Mouse (Mus musculus) stomach, embryonic 16.5 days (tissue): Measurements from ENCODE around the gene Pla2g12a. TPM values are rescaled to one million over a fixed set of nuclear protein-coding genes. Genes with fewer than 3 reads are reported as not detected.
A peak's percentile ranks its signal among the peaks of the same experiment; 100 is the strongest.

ENCODE experiments used
- ATAC-seq: fragments of 200-750 bp; cut with Nextera tagmentation; 2 replicates; pipeline ENCODE4 v1.8.0; 2017; ENCODE audit warnings: moderate number of reproducible peaks, moderate TSS enrichment; ENCODE audit not compliant: insufficient read depth, low FRiP score
- H3K27ac ChIP-seq: fragments of 300-500 bp; sonication (generic); 2 replicates; pipeline ENCODE4 v1.5.1; 2014; ENCODE audit warnings: low read length
- H3K27me3 ChIP-seq: fragments of 300-500 bp; sonication (generic); 2 replicates; pipeline ENCODE4 v1.6.1; 2014; ENCODE audit warnings: low read length, control low read depth, mixed read lengths; ENCODE audit not compliant: control insufficient read depth, insufficient read depth
- H3K36me3 ChIP-seq: fragments of 300-500 bp; sonication (generic); 2 replicates; pipeline ENCODE4 v1.6.1; 2014; ENCODE audit warnings: low read length; ENCODE audit not compliant: control insufficient read depth, insufficient read depth
- H3K4me1 ChIP-seq: fragments of 300-500 bp; sonication (generic); 2 replicates; pipeline ENCODE4 v1.6.1; 2014; ENCODE audit warnings: low read length, control low read depth, mixed read lengths; ENCODE audit not compliant: control insufficient read depth, insufficient read depth
- H3K4me2 ChIP-seq: fragments of 300-500 bp; sonication (generic); 2 replicates; pipeline ENCODE4 v1.6.1; 2014; ENCODE audit warnings: low read depth, low read length, mixed read lengths
- H3K4me3 ChIP-seq: fragments of 300-500 bp; sonication (generic); replicated peaks from 2 replicates; pipeline ENCODE4 v1.5.1; 2014; ENCODE audit warnings: mild to moderate bottlenecking, low read length
- H3K9ac ChIP-seq: fragments of 300-500 bp; sonication (generic); 2 replicates; pipeline ENCODE4 v1.6.1; 2014; ENCODE audit warnings: low read length
- H3K9me3 ChIP-seq: fragments of 300-500 bp; sonication (generic); replicated peaks from 2 replicates; pipeline ENCODE4 v1.6.1; 2016; ENCODE audit warnings: low read length, control low read depth; ENCODE audit not compliant: control insufficient read depth
- WGBS: fragments of 180-500 bp; shearing (Covaris S2); extraction: QIAGEN DNeasy Blood & Tissue Kit; methylation state at CpG from one replicate; pipeline ENCODE4 v1.1.7; 2014; 5-methylcytosine and 5-hydroxymethylcytosine counted together
- polyA plus RNA-seq: library from polyadenylated mRNA; unstranded; fragments of >200 nt; fragmentation: Nextera tagmentation; extraction: Ambion mirVana; gene quantifications from 2 replicates; pipeline ENCODE4 v1.2.1, GENCODE M21; 2015

Pla2g12a gene
- polyA plus RNA-seq, 1 experiment from 2014 or later, result 56.0 TPM

GRCm38 (mm10) chr3:129846846-129847245 is 31.6 kb upstream of the Pla2g12a start:
- H3K36me3 ChIP-seq, result no peaks in the 10 kb centered on the region
- no peak overlapping the region for H3K4me2 ChIP-seq
- H3K9ac ChIP-seq, result no peak overlapping the region
- no peaks in the 10 kb centered on the region for H3K27me3 ChIP-seq
- no peaks in the 10 kb centered on the region for H3K4me1 ChIP-seq
- no peak overlapping the region for H3K27ac ChIP-seq
- 77% methylated on average over 7 of the region's 7 CpGs for WGBS
- no peak for ATAC-seq
- H3K4me3 ChIP-seq, result no peak overlapping the region
- no peaks in the 10 kb centered on the region for H3K9me3 ChIP-seq

GRCm38 (mm10) chr3:129862592-129862991 is 15.8 kb upstream of the Pla2g12a start:
- Histone ChIP-seq H3K9me3 (no peaks in the 10 kb centered on the region), H3K9ac (no peak overlapping the region), H3K36me3 (no peaks in the 10 kb centered on the region), H3K27ac (no peak overlapping the region), H3K4me3 (no peak overlapping the region), H3K27me3 (no peaks in the 10 kb centered on the region), H3K4me1 (no peaks in the 10 kb centered on the region), H3K4me2 (no peak overlapping the region)
- no peak for ATAC-seq
- 72% methylated on average over 2 of the region's 2 CpGs for WGBS

DNA sequence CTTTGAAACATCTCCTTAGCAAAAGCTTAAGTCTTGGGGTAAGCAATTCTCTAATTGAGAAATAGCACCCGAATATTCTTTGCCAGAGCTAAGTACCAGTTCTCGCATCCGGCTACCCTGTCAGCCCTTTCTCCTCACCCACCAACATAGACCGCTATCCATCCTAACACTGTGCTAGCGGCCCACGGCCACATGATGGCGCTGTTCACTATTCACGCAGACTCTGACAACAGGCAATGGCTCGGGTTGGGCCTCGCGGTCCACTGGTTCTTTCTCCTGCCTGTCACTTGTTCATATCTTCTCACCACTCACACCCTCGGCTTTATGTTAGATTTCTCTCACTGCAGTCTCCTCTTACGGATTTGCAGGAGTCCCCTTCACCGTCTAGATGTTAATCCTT is 14.7 kb upstream of the Pla2g12a start:
- 40% methylated on average over 14 of the region's 14 CpGs for WGBS
- Histone ChIP-seq H3K4me3 (no peak overlapping the region), H3K36me3 (no peaks in the 10 kb centered on the region), H3K9ac (no peak overlapping the region), H3K4me2 (no peak overlapping the region), H3K4me1 (no peaks in the 10 kb centered on the region), H3K27me3 (no peaks in the 10 kb centered on the region), H3K27ac (no peak overlapping the region), H3K9me3 (no peaks in the 10 kb centered on the region)
- ATAC-seq, result no peak

DNA sequence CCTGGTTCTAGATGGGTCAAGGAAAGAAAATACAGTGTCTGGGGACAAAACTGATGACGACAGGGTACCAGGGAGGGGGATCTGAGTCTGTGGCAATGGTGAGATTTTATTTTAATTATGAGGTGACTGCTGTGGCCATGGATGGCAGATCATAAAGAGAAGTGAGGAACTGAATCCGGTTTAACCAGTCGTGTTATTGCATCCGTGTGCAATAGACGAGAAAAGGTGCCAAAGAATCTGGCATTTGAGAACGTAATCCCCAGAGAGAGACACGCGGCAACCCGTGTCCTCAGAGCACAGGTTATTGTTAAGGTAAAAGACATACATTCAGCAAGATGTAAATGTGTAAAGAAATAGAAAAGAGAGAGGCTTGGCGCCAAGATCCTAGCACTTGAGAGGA is 1.1 kb upstream of the Pla2g12a start:
- H3K4me2 ChIP-seq, result no peak overlapping the region
- no peak overlapping the region for H3K4me3 ChIP-seq
- peak overlapping the region; percentile 44 for H3K27ac ChIP-seq
- H3K36me3 ChIP-seq, result no peaks in the 10 kb centered on the region
- H3K27me3 ChIP-seq, result 0 out of 2 replicates have a peak, but pooled peaks cover 4% of the 10 kb centered on the region
- H3K9me3 ChIP-seq, result no peaks in the 10 kb centered on the region
- 80% methylated on average over 10 of the region's 10 CpGs for WGBS
- H3K4me1 ChIP-seq, result no peaks in the 10 kb centered on the region; the same call in 1 of the 2 replicates
- no peak overlapping the region for H3K9ac ChIP-seq
- no peak for ATAC-seq

DNA sequence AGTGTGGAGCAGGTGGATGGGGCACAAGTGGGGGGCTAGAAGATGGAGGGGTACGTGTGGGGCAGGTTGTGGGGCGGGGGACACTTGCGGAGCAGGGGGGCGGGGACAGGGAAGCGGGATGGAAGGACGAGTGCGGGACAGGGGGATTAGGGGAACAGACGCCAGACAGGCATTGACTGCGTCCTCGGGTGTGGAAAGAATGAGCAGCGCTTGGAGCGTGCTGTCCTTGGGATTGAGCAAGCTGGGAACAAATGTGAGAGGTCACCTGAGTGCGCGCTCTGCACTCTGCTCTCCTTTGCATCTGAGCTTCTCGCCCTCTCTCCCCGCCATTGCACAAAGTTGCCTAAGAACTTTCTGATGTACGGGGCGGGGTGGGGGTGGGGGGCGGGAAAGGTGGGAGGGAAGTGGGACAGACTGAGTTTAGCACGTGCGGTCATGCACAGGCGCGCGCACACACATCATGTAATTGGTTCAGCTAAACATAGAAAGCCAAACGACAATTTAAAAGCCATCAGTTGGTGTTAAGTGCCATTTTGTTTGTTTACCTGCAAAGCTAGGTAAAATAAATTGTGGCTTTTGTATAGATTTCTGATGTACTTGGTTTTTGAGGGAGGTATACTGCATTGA is 838 bp downstream of the Pla2g12a start:
- H3K4me1 ChIP-seq, result no peaks in the 10 kb centered on the region; the same call in 1 of the 2 replicates
- H3K4me2 ChIP-seq, result peak overlapping the region; percentile 94
- H3K27ac ChIP-seq, result peak overlapping the region; percentile 75
- peak; percentile 77 for ATAC-seq
- H3K9me3 ChIP-seq, result no peaks in the 10 kb centered on the region
- peak overlapping the region; percentile 68 for H3K4me3 ChIP-seq
- WGBS, result 1% methylated on average over 23 of the region's 25 CpGs
- peak overlapping the region; percentile 90 for H3K9ac ChIP-seq
- H3K27me3 ChIP-seq, result 0 out of 2 replicates have a peak, but pooled peaks cover 4% of the 10 kb centered on the region
- no peaks in the 10 kb centered on the region for H3K36me3 ChIP-seq

- Histone ChIP-seq H3K36me3 (no peaks in the 10 kb centered on the region), H3K9ac (no peak overlapping the region), H3K27me3 (0 out of 2 replicates have a peak, but pooled peaks cover 4% of the 10 kb centered on the region), H3K4me3 (peak overlapping the region; percentile 68), H3K9me3 (no peaks in the 10 kb centered on the region), H3K4me1 (no peaks in the 10 kb centered on the region; the same call in 1 of the 2 replicates), H3K4me2 (peak overlapping the region; percentile 94), H3K27ac (no peak overlapping the region)
- no peak for ATAC-seq
- 70% methylated on average over 2 of the region's 2 CpGs for WGBS
These were observed 1.5 kb downstream of the Pla2g12a start for GRCm38 (mm10) chr3:129879913-129880312.

- 68% methylated on average over 8 of the region's 8 CpGs for WGBS
- 0 out of 2 replicates have a peak, but pooled peaks cover 4% of the 10 kb centered on the region for H3K27me3 ChIP-seq
- no peaks in the 10 kb centered on the region; the same call in 1 of the 2 replicates for H3K4me1 ChIP-seq
- H3K36me3 ChIP-seq, result no peaks in the 10 kb centered on the region
- no peak overlapping the region for H3K9ac ChIP-seq
- no peak overlapping the region for H3K4me2 ChIP-seq
- no peak overlapping the region for H3K4me3 ChIP-seq
- no peaks in the 10 kb centered on the region for H3K9me3 ChIP-seq
- ATAC-seq, result no peak
- no peak overlapping the region for H3K27ac ChIP-seq
These were observed 2.7 kb downstream of the Pla2g12a start for GRCm38 (mm10) chr3:129880925-129881593.

DNA sequence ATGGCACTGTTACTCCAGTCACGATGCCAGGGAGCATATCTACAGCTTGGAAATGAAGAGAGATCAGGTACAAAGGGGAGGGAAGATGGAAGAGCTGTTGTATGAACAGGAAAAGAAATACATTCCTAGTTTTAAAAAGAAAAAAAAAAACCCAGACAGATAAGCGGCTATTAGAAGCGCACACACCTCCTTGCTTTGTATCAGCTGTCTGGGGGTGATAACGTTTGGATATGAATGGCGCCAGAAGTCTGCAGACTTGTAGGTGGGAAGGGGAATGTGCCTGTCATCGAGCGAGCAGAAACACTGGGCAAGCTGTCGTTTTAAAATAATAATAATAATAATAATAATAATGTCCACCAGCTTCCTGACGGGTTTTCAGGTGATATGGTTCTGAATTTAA is 7.2 kb downstream of the Pla2g12a start:
- Histone ChIP-seq H3K4me1 (peaks cover 6% of the 10 kb centered on the region), H3K9ac (no peak overlapping the region), H3K27me3 (no peaks in the 10 kb centered on the region), H3K9me3 (no peaks in the 10 kb centered on the region), H3K4me2 (no peak overlapping the region), H3K4me3 (no peak overlapping the region), H3K27ac (no peak overlapping the region), H3K36me3 (no peaks in the 10 kb centered on the region)
- ATAC-seq, result no peak
- 56% methylated on average over 9 of the region's 9 CpGs for WGBS

DNA sequence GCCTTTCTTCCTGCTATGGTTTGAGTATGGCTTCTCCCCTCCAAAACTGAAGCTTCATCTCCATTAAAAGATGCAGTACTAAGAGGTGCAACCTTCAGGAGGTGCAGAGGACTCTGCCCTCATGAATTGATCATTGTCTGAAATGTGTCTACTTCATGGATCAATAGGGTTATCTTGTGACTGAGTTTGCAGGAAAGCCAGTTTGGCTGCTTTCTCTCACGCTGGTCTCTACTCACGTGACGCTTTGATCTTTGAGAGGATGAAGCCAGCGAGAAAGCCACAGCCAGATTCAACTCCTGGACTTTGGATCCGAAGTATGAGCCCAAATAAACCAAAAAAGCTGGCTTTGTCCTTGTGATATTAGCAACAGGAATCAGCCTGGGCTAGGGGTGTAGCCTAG is 8.0 kb downstream of the Pla2g12a start:
- Histone ChIP-seq H3K4me2 (no peak overlapping the region), H3K4me3 (no peak overlapping the region), H3K9ac (no peak overlapping the region), H3K36me3 (no peaks in the 10 kb centered on the region), H3K4me1 (peaks cover 6% of the 10 kb centered on the region), H3K27ac (no peak overlapping the region), H3K9me3 (no peaks in the 10 kb centered on the region), H3K27me3 (no peaks in the 10 kb centered on the region)
- ATAC-seq, result peak; percentile 76; the same call in 1 of the 2 replicates
- 61% methylated on average over 5 of the region's 5 CpGs for WGBS
